Mouse (Mus musculus) midbrain, embryonic 12.5 days (tissue): ENCODE measurements at regions not wholly inside any gene's neighbourhood (a gene's known extent, or its start where the extent isn't known, plus 50 kb on each side); places are given as distances from the start of the nearest gene placed in this dataset.

Experiments used
- ATAC-seq: fragments of 200-750 bp; cut with Nextera tagmentation; 2 replicates; pipeline ENCODE4 v1.8.0; 2017; ENCODE audit warnings: low read depth, moderate TSS enrichment, moderate library complexity; ENCODE audit not compliant: low FRiP score
- H3K27ac ChIP-seq: fragments of 300-500 bp; sonication (generic); replicated peaks from 2 replicates; pipeline ENCODE4 v1.5.1; 2016; ENCODE audit warnings: mild to moderate bottlenecking
- H3K27me3 ChIP-seq: fragments of 300-500 bp; sonication (generic); 2 replicates; pipeline ENCODE4 v1.6.1; 2016; ENCODE audit warnings: mild to moderate bottlenecking
- H3K36me3 ChIP-seq: fragments of 300-500 bp; sonication (generic); 2 replicates; pipeline ENCODE4 v1.6.1; 2016
- H3K4me1 ChIP-seq: fragments of 300-500 bp; sonication (generic); 2 replicates; pipeline ENCODE4 v1.6.1; 2016
- H3K4me2 ChIP-seq: fragments of 300-500 bp; sonication (generic); replicated peaks from 2 replicates; pipeline ENCODE4 v1.6.1; 2016; ENCODE audit warnings: mild to moderate bottlenecking, moderate library complexity
- H3K4me3 ChIP-seq: fragments of 300-500 bp; sonication (generic); 2 replicates; pipeline ENCODE4 v1.5.1; 2016; ENCODE audit warnings: mild to moderate bottlenecking
- H3K9ac ChIP-seq: fragments of 300-500 bp; sonication (generic); replicated peaks from 2 replicates; pipeline ENCODE4 v1.6.1; 2016; ENCODE audit warnings: mild to moderate bottlenecking, moderate library complexity
- H3K9me3 ChIP-seq: fragments of 300-500 bp; sonication (generic); 2 replicates; pipeline ENCODE4 v1.6.1; 2016; ENCODE audit warnings: mild to moderate bottlenecking
- WGBS: fragments of 180-500 bp; shearing (Covaris S2); methylation state at CpG from one replicate; pipeline ENCODE4 v1.1.7; 2016; 5-methylcytosine and 5-hydroxymethylcytosine counted together

GRCm38 (mm10) chr8:97733338-97733737 lies 1682.9 kb downstream of the Cdh8 start:
- Histone ChIP-seq H3K27me3 (no peaks in the 10 kb centered on the region), H3K4me3 (no peak overlapping the region), H3K4me1 (no peaks in the 10 kb centered on the region), H3K9ac (no peak overlapping the region), H3K9me3 (no peaks in the 10 kb centered on the region), H3K4me2 (no peak overlapping the region), H3K27ac (no peak overlapping the region), H3K36me3 (no peaks in the 10 kb centered on the region)
- no peak for ATAC-seq
- 92% methylated on average over 3 of the region's 3 CpGs for WGBS

GRCm38 (mm10) chr8:97722627-97723026 lies 1693.6 kb downstream of the Cdh8 start:
- H3K27ac ChIP-seq = no peak overlapping the region
- H3K4me3 ChIP-seq = no peak overlapping the region
- H3K9ac ChIP-seq = no peak overlapping the region
- no peaks in the 10 kb centered on the region for H3K4me1 ChIP-seq
- H3K9me3 ChIP-seq = no peaks in the 10 kb centered on the region
- ATAC-seq = no peak
- WGBS = 91% methylated on average over 4 of the region's 4 CpGs
- H3K4me2 ChIP-seq = no peak overlapping the region
- no peaks in the 10 kb centered on the region for H3K27me3 ChIP-seq
- no peaks in the 10 kb centered on the region for H3K36me3 ChIP-seq

GRCm38 (mm10) chr8:97701706-97702105 lies 1714.6 kb downstream of the Cdh8 start:
- H3K4me2 ChIP-seq = no peak overlapping the region
- no peak for ATAC-seq
- no peaks in the 10 kb centered on the region for H3K36me3 ChIP-seq
- no peaks in the 10 kb centered on the region for H3K27me3 ChIP-seq
- no peak overlapping the region for H3K27ac ChIP-seq
- no peak overlapping the region for H3K9ac ChIP-seq
- 97% methylated on average over 1 of the region's 1 CpGs for WGBS
- H3K4me3 ChIP-seq = no peak overlapping the region
- no peaks in the 10 kb centered on the region for H3K9me3 ChIP-seq
- H3K4me1 ChIP-seq = no peaks in the 10 kb centered on the region

GRCm38 (mm10) chr8:97664404-97664803 lies 1751.9 kb downstream of the Cdh8 start:
- 90% methylated on average over 2 of the region's 2 CpGs for WGBS
- H3K27me3 ChIP-seq = no peaks in the 10 kb centered on the region
- no peaks in the 10 kb centered on the region for H3K9me3 ChIP-seq
- no peak overlapping the region for H3K27ac ChIP-seq
- no peaks in the 10 kb centered on the region for H3K4me1 ChIP-seq
- no peaks in the 10 kb centered on the region for H3K36me3 ChIP-seq
- no peak for ATAC-seq
- H3K4me3 ChIP-seq = no peak overlapping the region
- no peak overlapping the region for H3K4me2 ChIP-seq
- H3K9ac ChIP-seq = no peak overlapping the region

GRCm38 (mm10) chr8:97662144-97662543 lies 1754.1 kb downstream of the Cdh8 start:
- H3K36me3 ChIP-seq = no peaks in the 10 kb centered on the region
- H3K4me1 ChIP-seq = no peaks in the 10 kb centered on the region
- H3K27me3 ChIP-seq = no peaks in the 10 kb centered on the region
- WGBS = 90% methylated on average over 2 of the region's 2 CpGs
- H3K27ac ChIP-seq = no peak overlapping the region
- no peak overlapping the region for H3K9ac ChIP-seq
- no peak overlapping the region for H3K4me3 ChIP-seq
- no peak for ATAC-seq
- H3K9me3 ChIP-seq = no peaks in the 10 kb centered on the region
- H3K4me2 ChIP-seq = no peak overlapping the region

- Histone ChIP-seq H3K4me1 (no peaks in the 10 kb centered on the region), H3K9me3 (no peaks in the 10 kb centered on the region), H3K27ac (no peak overlapping the region), H3K36me3 (no peaks in the 10 kb centered on the region), H3K27me3 (no peaks in the 10 kb centered on the region), H3K9ac (no peak overlapping the region), H3K4me3 (no peak overlapping the region), H3K4me2 (no peak overlapping the region)
- ATAC-seq = peak; percentile 49
- WGBS = 49% methylated on average over 4 of the region's 4 CpGs
Measured at GRCm38 (mm10) chr8:97651802-97652201, 1763.5 kb upstream of the Got2 start.

GRCm38 (mm10) chr8:97632980-97633379 lies 1744.6 kb upstream of the Got2 start:
- peak; percentile 41; the same call in 1 of the 2 replicates for ATAC-seq
- no peak overlapping the region for H3K4me3 ChIP-seq

More at GRCm38 (mm10) chr8:97632980-97633379, 1744.6 kb upstream of the Got2 start:
- no peak overlapping the region for H3K27ac ChIP-seq
- H3K27me3 ChIP-seq = no peaks in the 10 kb centered on the region
- no peak overlapping the region for H3K4me2 ChIP-seq
- H3K9ac ChIP-seq = no peak overlapping the region
- no peaks in the 10 kb centered on the region for H3K4me1 ChIP-seq
- H3K36me3 ChIP-seq = no peaks in the 10 kb centered on the region
- 22% methylated on average over 1 of the region's 1 CpGs for WGBS
- no peaks in the 10 kb centered on the region for H3K9me3 ChIP-seq
